8 mouse cellular contexts compared by ENCODE assay signal in genomic region chr5:24470600-24470999, GRCm38 (mm10). TPM values are rescaled to one million over a fixed set of nuclear protein-coding genes. Genes with fewer than 3 reads are reported as not detected.
DNase-seq lines count a peak whose midpoint lies in the region; ATAC-seq and TF ChIP-seq lines count a peak whose summit lies in the region.

No protein-coding gene starts in this region.

- H3K4me2 ChIP-seq in intestine, embryonic 14.5 days (ENCODE audit: low read length): no peak overlapping the region
- no peak overlapping the region for H3K4me2 ChIP-seq in liver, embryonic 14.5 days (ENCODE audit: low read depth)
- no peak overlapping the region for H3K4me2 ChIP-seq in neural tube, embryonic 11.5 days (ENCODE audit: low read depth)

- no peak overlapping the region for H3K9ac ChIP-seq in intestine, embryonic 14.5 days (ENCODE audit: low read length)
- no peak overlapping the region for H3K9ac ChIP-seq in liver, embryonic 14.5 days (replicated peaks)
- no peak overlapping the region for H3K9ac ChIP-seq in neural tube, embryonic 11.5 days (ENCODE audit: low read length)

- 12% methylated on average over 5 of the region's 5 CpGs for WGBS in intestine, embryonic 14.5 days
- 16% methylated on average over 5 of the region's 5 CpGs for WGBS in liver, embryonic 14.5 days (ENCODE audit: insufficient replicate concordance)
- 14% methylated on average over 5 of the region's 5 CpGs for WGBS in neural tube, embryonic 11.5 days

- ATAC-seq in frontal cortex, adult (ENCODE audit: low TSS enrichment): peak; percentile 47; the same call in 1 of the 2 replicates
- peak; percentile 30; the same call in 1 of the 2 replicates for ATAC-seq in intestine, embryonic 14.5 days (replicated peaks; ENCODE audit: low FRiP score, low TSS enrichment, low read depth)
- ATAC-seq in liver, embryonic 14.5 days (ENCODE audit: insufficient read depth): peak; percentile 63; the same call in 1 of the 2 replicates
- peak; percentile 29; the same call in 1 of the 2 replicates for ATAC-seq in neural tube, embryonic 11.5 days (ENCODE audit: insufficient read depth, low FRiP score, low TSS enrichment)

- peaks cover 35% of the 10 kb centered on the region for H3K4me1 ChIP-seq in intestine, embryonic 14.5 days (replicated peaks; ENCODE audit: control insufficient read depth, insufficient read depth, low read length)
- 0 out of 4 replicates have a peak, but pooled peaks cover 0 to 2% of the 10 kb centered on the region in 2 experiments for H3K4me1 ChIP-seq in liver, embryonic 14.5 days (replicated peaks; ENCODE audit: control insufficient read depth in 2 of 2, insufficient read depth in 2 of 2, low read length in 1 of 2)
- H3K4me1 ChIP-seq in neural tube, embryonic 11.5 days (ENCODE audit: control insufficient read depth, insufficient read depth, low read length): peaks cover 17% of the 10 kb centered on the region

- no peaks in the 10 kb centered on the region for H3K9me3 ChIP-seq in intestine, embryonic 14.5 days (ENCODE audit: control insufficient read depth, low read length)
- H3K9me3 ChIP-seq in liver, embryonic 14.5 days (ENCODE audit: control insufficient read depth, low read length): no peaks in the 10 kb centered on the region
- no peaks in the 10 kb centered on the region for H3K9me3 ChIP-seq in neural tube, embryonic 11.5 days (ENCODE audit: control insufficient read depth, low read length)

- TF ChIP-seq EP300 in liver, embryonic 14.5 days (IDR thresholded peaks at IDR 0.05; ENCODE audit: low read depth): no peak

- no peaks in the 10 kb centered on the region for H3K36me3 ChIP-seq in intestine, embryonic 14.5 days (ENCODE audit: control insufficient read depth, insufficient read depth, low read length)
- H3K36me3 ChIP-seq in liver, embryonic 14.5 days (replicated peaks; ENCODE audit: control insufficient read depth, insufficient read depth, low read depth): no peaks in the 10 kb centered on the region
- no peaks in the 10 kb centered on the region for H3K36me3 ChIP-seq in neural tube, embryonic 11.5 days (ENCODE audit: control insufficient read depth, insufficient read depth, low read length)

- H3K27me3 ChIP-seq in intestine, embryonic 14.5 days (replicated peaks; ENCODE audit: control insufficient read depth, insufficient read depth, low read length): peaks cover 6% of the 10 kb centered on the region; the same call in 1 of the 2 replicates
- peaks cover 24% of the 10 kb centered on the region for H3K27me3 ChIP-seq in liver, embryonic 14.5 days (ENCODE audit: control insufficient read depth, insufficient read depth, low read length)
- peaks cover 29% of the 10 kb centered on the region for H3K27me3 ChIP-seq in neural tube, embryonic 11.5 days (ENCODE audit: control insufficient read depth, insufficient read depth, low read length)

- H3K27ac ChIP-seq in intestine, embryonic 14.5 days (ENCODE audit: low read depth): no peak overlapping the region
- no peak overlapping the region for H3K27ac ChIP-seq in liver, embryonic 14.5 days
- H3K27ac ChIP-seq in neural tube, embryonic 11.5 days (ENCODE audit: low read depth, low read length): no peak overlapping the region

- TF ChIP-seq CTCF in liver, embryonic 14.5 days (IDR thresholded peaks at IDR 0.05; ENCODE audit: low read depth): peak; percentile 99

- no peak overlapping the region for H3K4me3 ChIP-seq in intestine, embryonic 14.5 days (ENCODE audit: low read depth, low read length)
- H3K4me3 ChIP-seq in liver, embryonic 14.5 days (ENCODE audit: insufficient read depth in 1 of 2, low read depth in 2 of 2, low read length in 2 of 2): no peak overlapping the region
- no peak overlapping the region for H3K4me3 ChIP-seq in neural tube, embryonic 11.5 days (ENCODE audit: low read depth, low read length)

- peak; percentile 75 for DNase-seq in right cerebral cortex, adult 18-20 months
- no peak for DNase-seq in right cerebral cortex, postnatal 36 days (ENCODE audit: low spot score in 2 of 2)
- DNase-seq in cerebellum, adult 8-10 months: peak; percentile 82
- DNase-seq in intestine, embryonic 14.5 days (ENCODE audit: low spot score): peak; percentile 89
- peak; percentile 50 to 68 (median 58) for DNase-seq in liver, embryonic 14.5 days (ENCODE audit: low read depth in 3 of 3, low spot score in 3 of 3)
- DNase-seq in neural tube, embryonic 11.5 days (ENCODE audit: low spot score): peak; percentile 78
- DNase-seq in testis, postnatal 10 days (ENCODE audit: low spot score): peak; percentile 86

RNA-seq across cellular contexts. Expression of gene Agap3, which starts 18.6 kb away (rescaled TPM):
- 22.0 and 22.9 TPM in 2 replicates for polyA plus RNA-seq in intestine, embryonic 14.5 days (2014; fragmentation: Nextera tagmentation; extraction: Ambion mirVana)
- polyA plus RNA-seq in liver, embryonic 14.5 days (2012; rRNA removed): 16.9 and 17.8 TPM in 2 replicates
- polyA plus RNA-seq in liver, embryonic 14.5 days (2014; fragmentation: Nextera tagmentation; extraction: Ambion mirVana): 6.6 and 10.1 TPM in 2 replicates
- 61.0 and 72.0 TPM in 2 replicates for polyA plus RNA-seq in neural tube, embryonic 11.5 days (2014; fragmentation: Nextera tagmentation; extraction: Ambion mirVana)

RNA-seq across cellular contexts. Expression of gene Tmub1, which starts 22.9 kb away (rescaled TPM):
- polyA plus RNA-seq in intestine, embryonic 14.5 days (2014; fragmentation: Nextera tagmentation; extraction: Ambion mirVana): 22.7 and 22.9 TPM in 2 replicates
- 5.3 and 7.6 TPM in 2 replicates for polyA plus RNA-seq in liver, embryonic 14.5 days (2012; rRNA removed)
- 4.0 and 6.5 TPM in 2 replicates for polyA plus RNA-seq in liver, embryonic 14.5 days (2014; fragmentation: Nextera tagmentation; extraction: Ambion mirVana)
- 31.5 and 33.1 TPM in 2 replicates for polyA plus RNA-seq in neural tube, embryonic 11.5 days (2014; fragmentation: Nextera tagmentation; extraction: Ambion mirVana)

RNA-seq across cellular contexts. Expression of gene Fastk, which starts 25.5 kb away (rescaled TPM):
- polyA plus RNA-seq in intestine, embryonic 14.5 days (2014; fragmentation: Nextera tagmentation; extraction: Ambion mirVana): 105 and 107 TPM in 2 replicates
- polyA plus RNA-seq in liver, embryonic 14.5 days (2012; rRNA removed): 59.9 and 82.4 TPM in 2 replicates
- polyA plus RNA-seq in liver, embryonic 14.5 days (2014; fragmentation: Nextera tagmentation; extraction: Ambion mirVana): 40.8 and 47.2 TPM in 2 replicates
- polyA plus RNA-seq in neural tube, embryonic 11.5 days (2014; fragmentation: Nextera tagmentation; extraction: Ambion mirVana): 89.7 and 93.7 TPM in 2 replicates

RNA-seq across cellular contexts. Expression of gene Slc4a2, which starts 47.0 kb away (rescaled TPM):
- 32.7 and 35.7 TPM in 2 replicates for polyA plus RNA-seq in intestine, embryonic 14.5 days (2014; fragmentation: Nextera tagmentation; extraction: Ambion mirVana)
- polyA plus RNA-seq in liver, embryonic 14.5 days (2012; rRNA removed): 11.6 and 12.9 TPM in 2 replicates
- polyA plus RNA-seq in liver, embryonic 14.5 days (2014; fragmentation: Nextera tagmentation; extraction: Ambion mirVana): 5.6 and 6.0 TPM in 2 replicates
- polyA plus RNA-seq in neural tube, embryonic 11.5 days (2014; fragmentation: Nextera tagmentation; extraction: Ambion mirVana): 18.0 and 18.1 TPM in 2 replicates

RNA-seq across cellular contexts. Expression of gene Cdk5, which starts 47.3 kb away (rescaled TPM):
- 41.2 and 47.4 TPM in 2 replicates for polyA plus RNA-seq in intestine, embryonic 14.5 days (2014; fragmentation: Nextera tagmentation; extraction: Ambion mirVana)
- 9.9 and 10.3 TPM in 2 replicates for polyA plus RNA-seq in liver, embryonic 14.5 days (2012; rRNA removed)
- polyA plus RNA-seq in liver, embryonic 14.5 days (2014; fragmentation: Nextera tagmentation; extraction: Ambion mirVana): 8.2 and 8.9 TPM in 2 replicates
- 59.1 and 64.9 TPM in 2 replicates for polyA plus RNA-seq in neural tube, embryonic 11.5 days (2014; fragmentation: Nextera tagmentation; extraction: Ambion mirVana)

Comparison
In these comparisons a context has a peak if more than half of its experiments do, and no peak if none do; other contexts are left out.
1. DNase-seq: peak in right cerebral cortex, adult 18-20 months (single experiment), cerebellum, adult 8-10 months (single experiment), intestine, embryonic 14.5 days (single experiment), liver, embryonic 14.5 days (3 of 3), neural tube, embryonic 11.5 days (single experiment) and testis, postnatal 10 days (single experiment); none in right cerebral cortex, postnatal 36 days (0 of 2).
2. Peak in every context shown above with its lines, with median percentiles within 50 percentile points of each other: ATAC-seq.